Mouse (Mus musculus) WW6 (cell line): ENCODE results near the gene Lpar3.
A peak's percentile ranks its signal among the peaks of the same experiment; 100 is the strongest.

Experiments
- DNase-seq: peaks from one replicate; pipeline ENCODE4 v3.0.0-alpha.2; 2013; ENCODE audit warnings: low read depth, low spot score

Gene Lpar3

DNA sequence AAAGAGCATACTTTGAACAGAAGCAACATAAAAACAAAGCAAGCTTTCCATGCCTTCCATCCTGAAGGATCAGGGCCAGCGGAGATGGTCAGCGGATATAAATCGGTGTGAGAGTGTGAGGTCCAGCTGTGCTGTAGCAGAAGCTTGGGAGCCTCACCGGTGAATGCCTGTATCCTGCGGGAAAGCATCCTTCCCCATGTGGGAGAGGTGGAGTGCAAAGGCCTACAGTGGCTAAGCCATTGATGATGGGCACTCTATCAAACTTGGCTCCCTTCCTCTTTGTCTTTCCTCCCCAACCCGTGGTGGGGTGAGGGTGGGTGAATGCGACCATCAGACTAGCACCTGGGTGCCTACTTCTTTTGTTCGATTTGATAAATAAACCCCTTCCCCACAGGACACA is 88.8 kb downstream of the Lpar3 start:
- no peak for DNase-seq

GRCm38 (mm10) chr3:146311121-146311538 is 90.4 kb downstream of the Lpar3 start:
- no peak for DNase-seq

- no peak for DNase-seq
These were observed 94.7 kb downstream of the Lpar3 start for GRCm38 (mm10) chr3:146315414-146315813.

DNA sequence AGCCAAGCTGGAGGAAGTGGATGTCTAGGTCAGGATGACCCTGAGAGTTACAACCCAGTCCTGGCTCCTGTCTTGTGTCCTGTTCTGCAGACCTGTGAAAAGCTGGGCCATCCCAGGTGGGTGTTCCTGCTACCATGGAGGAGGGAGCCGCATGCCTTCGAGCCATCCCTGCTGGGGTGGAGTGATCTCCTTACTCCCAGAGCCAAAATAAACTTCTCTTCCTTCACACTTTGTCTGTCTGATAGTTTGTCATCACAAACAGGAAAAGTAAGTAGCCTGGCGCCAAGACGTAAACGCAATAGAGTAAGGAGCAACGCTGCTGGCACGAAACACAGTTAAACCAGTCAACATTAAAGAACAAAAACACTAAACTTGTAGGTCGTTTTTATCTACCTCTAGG is 95.5 kb downstream of the Lpar3 start:
- DNase-seq = no peak

- DNase-seq = no peak
These were observed 96.6 kb downstream of the Lpar3 start for GRCm38 (mm10) chr3:146317366-146317765.

GRCm38 (mm10) chr3:146317911-146318310 is 97.1 kb downstream of the Lpar3 start:
- no peak for DNase-seq

GRCm38 (mm10) chr3:146318520-146318938 is 97.8 kb downstream of the Lpar3 start:
- DNase-seq = no peak

- no peak for DNase-seq
These were observed 98.2 kb downstream of the Lpar3 start for GRCm38 (mm10) chr3:146318987-146319386.

- no peak for DNase-seq
These were observed 98.7 kb downstream of the Lpar3 start for GRCm38 (mm10) chr3:146319503-146319902.

- no peak for DNase-seq
These were observed 104.2 kb downstream of the Lpar3 start for GRCm38 (mm10) chr3:146324949-146325348.

GRCm38 (mm10) chr3:146326743-146327536 is 106.2 kb downstream of the Lpar3 start:
- DNase-seq = no peak

DNA sequence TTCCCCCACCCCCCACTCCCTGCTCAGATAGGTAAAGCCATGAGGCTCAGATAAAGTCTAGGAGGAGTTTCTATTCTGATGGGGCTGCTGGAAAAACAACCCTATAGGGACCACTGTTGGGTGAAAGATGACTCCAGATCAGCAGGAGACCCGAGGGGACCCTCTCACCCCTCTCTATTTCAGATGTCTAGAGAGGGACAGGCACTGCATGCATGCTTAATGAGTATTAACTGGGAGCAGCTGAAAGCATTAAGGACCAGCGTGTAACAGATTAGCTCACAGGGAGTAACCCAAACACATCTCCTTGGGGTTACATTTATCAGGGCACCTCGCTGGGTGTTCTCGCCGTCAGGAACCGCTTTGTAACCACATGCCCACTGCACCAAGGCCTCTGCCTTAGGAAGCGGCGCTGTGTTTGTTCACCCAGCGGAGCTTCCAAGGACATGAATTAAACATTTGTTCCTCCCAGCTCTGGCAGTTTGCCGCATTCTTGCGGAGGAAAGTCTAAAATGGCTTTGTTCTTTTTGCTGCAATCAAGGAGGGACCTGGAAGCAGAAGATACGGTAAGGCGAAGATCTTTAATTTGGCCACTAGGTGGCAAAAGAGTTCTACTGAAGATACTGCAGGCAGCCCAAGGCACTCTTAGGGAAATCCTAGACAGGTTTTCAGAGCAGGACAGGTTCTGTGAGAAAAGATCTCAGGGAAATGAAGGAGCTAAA is 106.9 kb downstream of the Lpar3 start:
- peak; percentile 45 for DNase-seq

DNA sequence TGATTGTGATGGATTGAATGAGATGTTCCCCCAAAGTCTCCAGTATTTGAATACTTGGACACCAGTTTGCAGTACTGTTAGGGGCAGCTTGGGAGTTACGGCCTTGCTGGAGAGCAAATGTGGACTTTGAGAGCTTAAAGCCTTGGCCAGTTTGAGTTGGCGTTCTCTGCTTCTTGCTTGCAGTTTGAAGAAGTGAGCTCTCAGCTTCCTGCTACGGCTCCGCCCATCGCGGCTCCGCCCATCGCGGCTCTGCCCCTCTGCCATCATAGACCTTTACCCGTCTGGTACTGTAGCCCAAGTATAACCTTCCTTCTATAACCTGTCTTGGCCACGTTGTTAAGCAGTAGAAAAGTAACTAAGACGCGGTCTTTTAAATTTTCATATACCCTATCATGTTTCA is 108.0 kb downstream of the Lpar3 start:
- no peak for DNase-seq

DNA sequence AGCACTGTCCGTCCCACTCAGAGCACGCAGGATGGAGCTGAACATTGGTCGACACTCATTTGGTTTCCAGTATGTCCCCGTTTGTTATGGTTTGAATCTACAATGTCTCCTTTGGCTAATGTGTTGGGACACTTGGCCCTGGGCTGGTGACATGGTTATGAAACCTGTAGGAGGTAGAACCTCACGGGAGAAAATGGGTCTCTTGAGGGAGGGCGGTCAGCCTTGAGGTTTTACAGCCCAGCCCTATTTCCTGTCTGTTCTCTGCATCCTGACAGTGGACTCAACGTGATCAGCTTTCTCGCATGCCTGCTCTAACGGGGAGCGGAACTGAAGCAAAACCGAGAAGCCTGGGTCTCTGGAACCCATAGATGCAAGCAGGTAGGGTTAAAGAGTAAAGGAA is 111.1 kb downstream of the Lpar3 start:
- no peak for DNase-seq

DNA sequence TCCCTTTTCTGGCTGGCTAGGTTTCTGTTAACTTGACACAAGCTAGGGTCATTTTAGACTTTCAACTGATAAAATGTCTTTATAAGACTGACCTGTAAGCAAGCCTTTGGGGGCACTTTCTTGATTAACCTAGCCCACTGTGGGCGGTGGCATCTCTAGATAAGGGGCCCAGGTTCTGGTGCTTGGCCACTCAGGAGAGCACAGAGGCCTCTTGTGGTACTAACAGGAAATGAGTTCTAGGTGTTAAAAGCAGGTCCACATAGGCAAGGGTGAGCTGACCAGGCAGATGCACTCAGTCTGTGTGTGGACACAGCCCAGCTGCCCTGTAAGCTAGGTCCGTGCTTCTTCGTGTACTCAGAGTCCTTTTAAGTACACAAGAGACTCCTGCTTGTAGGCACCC is 112.5 kb downstream of the Lpar3 start:
- no peak for DNase-seq

GRCm38 (mm10) chr3:146334070-146334469 is 113.3 kb downstream of the Lpar3 start:
- no peak for DNase-seq
